Mouse (Mus musculus): Measurements from ENCODE around the gene Zwilch. TPM values are rescaled to one million over a fixed set of nuclear protein-coding genes. Genes with fewer than 3 reads are reported as not detected.
"Not testable (repeated sequence)": the region's sequence is repeated elsewhere in the genome, so short reads cannot be mapped to it uniquely, and the experiment has no call there.

The Zwilch gene
- polyA plus RNA-seq, 1 experiment from 2014 or later = 7.5 TPM

GRCm38 (mm10) chr9:64199897-64200296 lies 27.0 kb upstream of the Zwilch start:
- H3K36me3 ChIP-seq (ENCODE audit: insufficient read depth, low read length) = 0 out of 2 replicates have a peak, but pooled peaks cover 2% of the 10 kb centered on the region
- ATAC-seq (replicated peaks; ENCODE audit: low FRiP score, low read depth) = no peak

GRCm38 (mm10) chr9:64198763-64199418 lies 26.0 kb upstream of the Zwilch start:
- not testable (repeated sequence) for H3K27me3 ChIP-seq (ENCODE audit: insufficient read depth, low read length); H3K27ac ChIP-seq; H3K4me3 ChIP-seq (replicated peaks; ENCODE audit: low read depth, low read length); ATAC-seq (replicated peaks; ENCODE audit: low FRiP score, low read depth); DNase-seq (ENCODE audit: low spot score); H3K9ac ChIP-seq (ENCODE audit: low read depth, low read length); H3K36me3 ChIP-seq (ENCODE audit: insufficient read depth, low read length); H3K4me2 ChIP-seq (ENCODE audit: low read length); H3K4me1 ChIP-seq (replicated peaks; ENCODE audit: insufficient read depth, low read length); H3K9me3 ChIP-seq (replicated peaks; ENCODE audit: low read length)
- 92% methylated on average over 7 of the region's 7 CpGs for WGBS

More at GRCm38 (mm10) chr9:64199897-64200296, 27.0 kb upstream of the Zwilch start:
- TF ChIP-seq CTCF (IDR thresholded peaks at IDR 0.05; ENCODE audit: low read depth) = no peak
- Histone ChIP-seq H3K9me3 (replicated peaks; ENCODE audit: low read length) (no peaks in the 10 kb centered on the region), H3K4me1 (replicated peaks; ENCODE audit: insufficient read depth, low read length) (no peaks in the 10 kb centered on the region), H3K27ac (no peak overlapping the region), H3K4me3 (replicated peaks; ENCODE audit: low read depth, low read length) (no peak overlapping the region), H3K9ac (ENCODE audit: low read depth, low read length) (no peak overlapping the region), H3K4me2 (ENCODE audit: low read length) (no peak overlapping the region), H3K27me3 (ENCODE audit: insufficient read depth, low read length) (no peaks in the 10 kb centered on the region)
- DNase-seq (ENCODE audit: low spot score) = no peak
- WGBS = 33% methylated on average over 2 of the region's 2 CpGs

- WGBS = 95% methylated on average over 5 of the region's 5 CpGs
Measured at GRCm38 (mm10) chr9:64198068-64198762, 25.3 kb upstream of the Zwilch start.

GRCm38 (mm10) chr9:64197524-64197923 lies 24.6 kb upstream of the Zwilch start:
- no peak overlapping the region for H3K4me3 ChIP-seq (replicated peaks; ENCODE audit: low read depth, low read length)
- H3K27me3 ChIP-seq (ENCODE audit: insufficient read depth, low read length) = no peaks in the 10 kb centered on the region
- peaks cover 11% of the 10 kb centered on the region for H3K36me3 ChIP-seq (ENCODE audit: insufficient read depth, low read length)
- 72% methylated on average over 8 of the region's 8 CpGs for WGBS
- ATAC-seq (replicated peaks; ENCODE audit: low FRiP score, low read depth) (no peak), DNase-seq (ENCODE audit: low spot score) (no peak)
- no peak overlapping the region for H3K4me2 ChIP-seq (ENCODE audit: low read length)
- TF ChIP-seq CTCF (IDR thresholded peaks at IDR 0.05; ENCODE audit: low read depth) = no peak
- no peak overlapping the region for H3K27ac ChIP-seq
- no peaks in the 10 kb centered on the region for H3K9me3 ChIP-seq (replicated peaks; ENCODE audit: low read length)
- no peak overlapping the region for H3K9ac ChIP-seq (ENCODE audit: low read depth, low read length)
- H3K4me1 ChIP-seq (replicated peaks; ENCODE audit: insufficient read depth, low read length) = no peaks in the 10 kb centered on the region

More at GRCm38 (mm10) chr9:64198068-64198762, 25.3 kb upstream of the Zwilch start:
- Histone ChIP-seq H3K27ac (no peak overlapping the region), H3K27me3 (ENCODE audit: insufficient read depth, low read length) (no peaks in the 10 kb centered on the region), H3K36me3 (ENCODE audit: insufficient read depth, low read length) (peaks cover 4% of the 10 kb centered on the region), H3K9me3 (replicated peaks; ENCODE audit: low read length) (no peaks in the 10 kb centered on the region), H3K4me2 (ENCODE audit: low read length) (no peak overlapping the region), H3K9ac (ENCODE audit: low read depth, low read length) (no peak overlapping the region), H3K4me3 (replicated peaks; ENCODE audit: low read depth, low read length) (no peak overlapping the region), H3K4me1 (replicated peaks; ENCODE audit: insufficient read depth, low read length) (no peaks in the 10 kb centered on the region)
- no peak for TF ChIP-seq CTCF (IDR thresholded peaks at IDR 0.05; ENCODE audit: low read depth)
- no peak for ATAC-seq (replicated peaks; ENCODE audit: low FRiP score, low read depth)
- DNase-seq (ENCODE audit: low spot score) = no peak

GRCm38 (mm10) chr9:64195554-64195953 lies 22.6 kb upstream of the Zwilch start:
- no peak overlapping the region for H3K4me2 ChIP-seq (ENCODE audit: low read length)
- no peak overlapping the region for H3K27ac ChIP-seq
- 79% methylated on average over 4 of the region's 4 CpGs for WGBS
- H3K9me3 ChIP-seq (replicated peaks; ENCODE audit: low read length) = no peaks in the 10 kb centered on the region
- no peaks in the 10 kb centered on the region for H3K27me3 ChIP-seq (ENCODE audit: insufficient read depth, low read length)
- peaks cover 22% of the 10 kb centered on the region for H3K36me3 ChIP-seq (ENCODE audit: insufficient read depth, low read length)
- DNase-seq (ENCODE audit: low spot score) = no peak
- no peak overlapping the region for H3K9ac ChIP-seq (ENCODE audit: low read depth, low read length)
- TF ChIP-seq CTCF (IDR thresholded peaks at IDR 0.05; ENCODE audit: low read depth) = no peak
- no peak overlapping the region for H3K4me3 ChIP-seq (replicated peaks; ENCODE audit: low read depth, low read length)
- ATAC-seq (replicated peaks; ENCODE audit: low FRiP score, low read depth) = no peak
- H3K4me1 ChIP-seq (replicated peaks; ENCODE audit: insufficient read depth, low read length) = no peaks in the 10 kb centered on the region

- Histone ChIP-seq H3K27me3 (ENCODE audit: insufficient read depth, low read length) (no peaks in the 10 kb centered on the region), H3K27ac (no peak overlapping the region), H3K4me2 (ENCODE audit: low read length) (no peak overlapping the region), H3K9ac (ENCODE audit: low read depth, low read length) (no peak overlapping the region), H3K36me3 (ENCODE audit: insufficient read depth, low read length) (peaks cover 30% of the 10 kb centered on the region), H3K4me1 (replicated peaks; ENCODE audit: insufficient read depth, low read length) (no peaks in the 10 kb centered on the region), H3K4me3 (replicated peaks; ENCODE audit: low read depth, low read length) (no peak overlapping the region), H3K9me3 (replicated peaks; ENCODE audit: low read length) (no peaks in the 10 kb centered on the region)
- ATAC-seq (replicated peaks; ENCODE audit: low FRiP score, low read depth) = no peak
- 93% methylated on average over 1 of the region's 1 CpGs for WGBS
- TF ChIP-seq CTCF (IDR thresholded peaks at IDR 0.05; ENCODE audit: low read depth) = no peak
- no peak for DNase-seq (ENCODE audit: low spot score)
Measured at GRCm38 (mm10) chr9:64193879-64194278, 21.0 kb upstream of the Zwilch start.
